ENCODE assay signal across 8 mouse cellular contexts in the genomic region with DNA sequence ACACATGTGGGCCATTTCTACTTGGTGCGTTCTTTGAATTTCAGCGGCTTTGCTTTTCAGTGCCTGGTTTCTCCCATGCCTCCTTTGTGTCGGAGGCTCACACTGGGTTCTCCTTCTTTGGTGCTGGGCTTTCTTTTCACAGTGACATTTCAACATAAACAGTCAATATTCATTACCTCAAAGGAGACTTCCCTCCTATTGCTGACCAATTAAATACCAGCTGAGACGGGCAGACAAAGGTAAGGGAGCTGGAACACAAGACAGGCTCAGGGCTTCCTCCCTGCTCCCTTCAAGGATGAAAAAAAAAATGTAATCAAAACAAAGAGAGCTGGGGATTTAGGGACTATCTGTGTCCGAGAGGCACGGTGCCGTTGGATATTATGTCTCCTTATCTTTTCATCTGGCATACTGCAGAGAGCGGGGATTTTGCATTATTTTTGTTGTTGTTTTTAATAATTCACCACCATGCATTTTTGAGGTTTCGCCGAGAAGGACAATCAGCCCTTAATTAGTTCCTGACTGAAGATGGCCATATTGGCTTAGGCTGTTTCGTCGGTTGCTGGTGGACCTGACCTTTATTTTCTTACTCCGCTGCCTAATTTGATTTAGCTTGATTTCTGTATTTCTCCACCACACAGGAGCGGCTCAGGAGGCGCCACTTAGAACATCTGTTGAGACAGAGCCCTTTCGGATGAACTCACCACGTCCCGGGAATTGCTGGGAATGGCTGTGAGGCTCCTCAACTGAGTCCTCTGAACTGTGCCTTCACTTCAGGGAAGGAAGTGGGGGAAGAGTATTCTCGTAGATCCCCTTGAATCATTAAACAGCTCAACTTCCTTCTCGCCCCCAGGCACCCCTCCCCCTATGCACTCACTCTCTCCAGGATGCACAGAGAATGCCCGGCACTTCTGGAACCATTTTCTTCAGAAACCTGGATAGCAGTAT.
DNase-seq lines count a peak whose midpoint lies in the region; ATAC-seq lines count a peak whose summit lies in the region.

No protein-coding gene starts in this region.

- no peaks in the 10 kb centered on the region for H3K27me3 ChIP-seq in kidney, embryonic 16.5 days (ENCODE audit: insufficient read depth, low read length)
- H3K27me3 ChIP-seq in embryonic facial prominence, embryonic 15.5 days: no peaks in the 10 kb centered on the region
- peaks cover 19% of the 10 kb centered on the region; the same call in 1 of the 2 replicates for H3K27me3 ChIP-seq in neural tube, embryonic 14.5 days (ENCODE audit: control insufficient read depth, insufficient read depth, low read length)

- H3K9me3 ChIP-seq in kidney, embryonic 16.5 days (ENCODE audit: low read length): no peaks in the 10 kb centered on the region
- no peaks in the 10 kb centered on the region for H3K9me3 ChIP-seq in embryonic facial prominence, embryonic 15.5 days (replicated peaks)
- H3K9me3 ChIP-seq in neural tube, embryonic 14.5 days (ENCODE audit: control insufficient read depth, low read length): no peaks in the 10 kb centered on the region

- DNase-seq in kidney, adult 11 months: no peak
- DNase-seq in kidney, postnatal 4 days: peak; percentile 43 to 55
- no peak for DNase-seq in testis, postnatal 10 days (ENCODE audit: low spot score)
- no peak for DNase-seq in urinary bladder, postnatal 36 days (ENCODE audit: low spot score in 2 of 2)

- peak overlapping the region; percentile 44 for H3K9ac ChIP-seq in kidney, embryonic 16.5 days (replicated peaks; ENCODE audit: low read length)
- no peak overlapping the region for H3K9ac ChIP-seq in embryonic facial prominence, embryonic 15.5 days
- H3K9ac ChIP-seq in neural tube, embryonic 14.5 days (replicated peaks; ENCODE audit: low read depth, low read length): no peak overlapping the region; the same call in 1 of the 2 replicates

- peaks cover 10% of the 10 kb centered on the region; the same call in 1 of the 2 replicates for H3K4me1 ChIP-seq in kidney, embryonic 16.5 days (ENCODE audit: insufficient read depth, low read length)
- no peaks in the 10 kb centered on the region for H3K4me1 ChIP-seq in embryonic facial prominence, embryonic 15.5 days
- no peaks in the 10 kb centered on the region for H3K4me1 ChIP-seq in neural tube, embryonic 14.5 days (ENCODE audit: control insufficient read depth, insufficient read depth, low read length)

- peak; percentile 80; the same call in 1 of the 2 replicates for ATAC-seq in kidney, embryonic 16.5 days (ENCODE audit: low FRiP score, low TSS enrichment)
- ATAC-seq in embryonic facial prominence, embryonic 15.5 days (ENCODE audit: insufficient number of reproducible peaks, low FRiP score, low TSS enrichment, low read depth): no peak
- ATAC-seq in neural tube, embryonic 14.5 days (ENCODE audit: low read depth): peak; percentile 58; the same call in 1 of the 2 replicates
- no peak for ATAC-seq in megakaryocyte progenitor cell, adult 5-6 weeks (replicated peaks; ENCODE audit: poor library complexity)

- peak overlapping the region; percentile 39 for H3K4me3 ChIP-seq in kidney, embryonic 16.5 days (ENCODE audit: low read length)
- H3K4me3 ChIP-seq in embryonic facial prominence, embryonic 15.5 days (replicated peaks): peak overlapping the region; percentile 19
- peak overlapping the region; percentile 23 for H3K4me3 ChIP-seq in neural tube, embryonic 14.5 days (ENCODE audit: low read depth, low read length)

- H3K27ac ChIP-seq in kidney, embryonic 16.5 days (ENCODE audit: low read length): no peak overlapping the region
- H3K27ac ChIP-seq in embryonic facial prominence, embryonic 15.5 days (replicated peaks): no peak overlapping the region
- no peak overlapping the region for H3K27ac ChIP-seq in neural tube, embryonic 14.5 days (ENCODE audit: low read depth, low read length)

- 7% methylated on average over 21 of the region's 21 CpGs for WGBS in kidney, embryonic 16.5 days
- 5% methylated on average over 21 of the region's 21 CpGs for WGBS in embryonic facial prominence, embryonic 15.5 days
- 3% methylated on average over 21 of the region's 21 CpGs for WGBS in neural tube, embryonic 14.5 days

- H3K36me3 ChIP-seq in kidney, embryonic 16.5 days (ENCODE audit: insufficient read depth, low read length): no peaks in the 10 kb centered on the region
- no peaks in the 10 kb centered on the region for H3K36me3 ChIP-seq in embryonic facial prominence, embryonic 15.5 days
- H3K36me3 ChIP-seq in neural tube, embryonic 14.5 days (ENCODE audit: control insufficient read depth, insufficient read depth, low read length): no peaks in the 10 kb centered on the region

- H3K4me2 ChIP-seq in kidney, embryonic 16.5 days (replicated peaks; ENCODE audit: low read depth, low read length): peak overlapping the region; percentile 58
- peak overlapping the region; percentile 43 for H3K4me2 ChIP-seq in embryonic facial prominence, embryonic 15.5 days (replicated peaks)
- peak overlapping the region; percentile 44 for H3K4me2 ChIP-seq in neural tube, embryonic 14.5 days (ENCODE audit: low read depth, low read length)

Comparison
In these comparisons a context has a peak if more than half of its experiments do, and no peak if none do; other contexts are left out.
1. DNase-seq: peak in kidney, postnatal 4 days (2 of 2); none in kidney, adult 11 months (single experiment), testis, postnatal 10 days (single experiment) and urinary bladder, postnatal 36 days (0 of 2).
2. ATAC-seq: peak in kidney, embryonic 16.5 days (single experiment) and neural tube, embryonic 14.5 days (single experiment); none in embryonic facial prominence, embryonic 15.5 days (single experiment) and megakaryocyte progenitor cell, adult 5-6 weeks (single experiment).
3. Peak in every context shown above with its lines, with median percentiles within 50 percentile points of each other: H3K4me2 ChIP-seq and H3K4me3 ChIP-seq.